Mouse (Mus musculus) stomach, postnatal 0 days (tissue): ENCODE measurements around the gene A730061H03Rik.

ENCODE experiments used
- CTCF ChIP-seq: IDR thresholded peaks from 2 replicates; pipeline ENCODE4 v1.5.1; 2016; ENCODE audit warnings: antibody characterized with exemption, low read depth, mild to moderate bottlenecking, moderate library complexity
- EP300 ChIP-seq: optimal IDR thresholded peaks from 2 replicates; pipeline ENCODE3; 2016; ENCODE audit warnings: antibody characterized with exemption

- TF ChIP-seq CTCF = peak; percentile 56
- TF ChIP-seq EP300 = no peak
Measured at GRCm38 (mm10) chr14:55559799-55560201, 406 bp downstream of the A730061H03Rik start, which contains the start of gene Dcaf11.
